Mouse (Mus musculus): ENCODE measurements around the gene Gnb2.

DNA sequence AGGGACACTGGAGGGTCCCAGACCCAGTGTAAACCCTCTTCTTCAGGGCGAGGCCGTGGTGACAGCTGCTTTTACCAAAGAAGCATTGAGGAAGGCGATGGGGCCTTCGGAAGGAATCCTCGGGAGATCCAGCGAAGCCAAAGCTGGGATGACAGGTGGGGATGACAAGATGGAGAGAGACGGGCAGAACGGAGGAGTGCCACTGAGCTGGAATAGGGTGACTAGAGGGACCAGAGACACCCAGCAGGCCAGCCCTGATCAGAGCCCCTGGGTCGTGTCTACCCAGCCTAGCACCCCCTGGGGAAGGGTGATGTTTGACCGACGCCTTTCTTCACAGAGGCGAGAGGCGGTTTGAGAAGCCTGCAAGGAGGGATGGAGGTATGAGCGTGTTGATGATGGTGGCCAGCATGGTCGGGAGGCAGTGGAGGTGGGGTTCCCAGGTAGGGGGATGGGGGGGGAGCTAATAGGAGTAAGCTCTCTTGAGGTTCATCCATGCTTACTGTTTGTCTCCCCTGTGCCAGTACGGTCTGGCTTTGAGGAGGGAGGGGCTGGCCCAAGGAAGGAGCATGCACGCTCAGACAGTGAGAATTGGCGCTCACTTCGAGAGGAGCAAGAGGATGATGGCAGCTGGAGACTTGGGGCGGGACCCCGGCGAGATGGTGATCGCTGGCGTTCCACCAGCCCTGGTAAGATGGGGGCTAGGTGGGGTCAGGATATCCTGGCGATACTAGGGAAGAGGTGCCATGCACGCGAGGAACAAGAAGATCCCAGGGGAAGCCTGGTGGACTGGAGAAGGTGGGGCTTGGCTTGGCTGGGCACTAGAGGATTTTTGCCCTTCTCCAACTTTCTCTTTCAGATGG is 13.4 kb downstream of the Gnb2 start:
- no peak for TF ChIP-seq EP300 (IDR thresholded peaks at IDR 0.05; ENCODE audit: low read depth)
- no peak for TF ChIP-seq CTCF (IDR thresholded peaks at IDR 0.05; ENCODE audit: low read depth)

Measured in liver, postnatal 0 days (tissue).